Mouse (Mus musculus) brain, embryonic 18.5 days (tissue): ENCODE measurements at regions not wholly inside any gene's neighbourhood (a gene's known extent, or its start where the extent isn't known, plus 50 kb on each side); places are given as distances from the start of the nearest gene placed in this dataset.

Experiments
- DNase-seq: peaks from one replicate; pipeline ENCODE4 v3.0.0-alpha.2; 2012; ENCODE audit warnings: low read depth, low spot score

DNA sequence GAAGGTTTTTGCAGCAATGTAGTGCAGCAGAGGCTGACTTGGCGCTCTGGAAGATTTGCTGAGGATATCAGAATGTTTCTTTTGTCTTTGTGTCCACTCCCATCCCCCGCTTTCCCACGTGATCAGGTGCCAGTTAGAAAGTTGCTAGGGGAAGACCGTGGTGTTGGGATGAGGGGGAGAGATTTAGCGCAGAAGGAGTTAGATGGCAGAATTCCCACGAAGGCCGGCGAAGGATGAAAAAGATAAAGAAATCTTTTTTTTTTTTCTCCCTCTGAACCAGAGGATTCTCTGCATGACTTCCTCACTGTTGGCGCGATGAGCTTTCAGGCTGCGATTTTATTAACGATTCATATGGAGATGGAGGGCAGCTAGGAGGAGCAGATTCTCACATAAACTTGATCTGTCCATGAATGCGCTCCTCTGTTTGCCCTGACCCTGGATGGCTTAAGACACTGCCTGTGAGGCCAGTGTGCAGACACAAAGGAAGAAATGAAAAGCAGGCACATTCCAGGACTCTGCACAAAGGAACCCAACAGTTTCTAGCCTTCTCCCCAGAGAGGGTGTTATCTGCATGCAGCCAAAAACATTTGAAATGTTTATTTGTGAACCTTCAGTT is 201.5 kb downstream of the Gm11146 start:
- no peak for DNase-seq

DNA sequence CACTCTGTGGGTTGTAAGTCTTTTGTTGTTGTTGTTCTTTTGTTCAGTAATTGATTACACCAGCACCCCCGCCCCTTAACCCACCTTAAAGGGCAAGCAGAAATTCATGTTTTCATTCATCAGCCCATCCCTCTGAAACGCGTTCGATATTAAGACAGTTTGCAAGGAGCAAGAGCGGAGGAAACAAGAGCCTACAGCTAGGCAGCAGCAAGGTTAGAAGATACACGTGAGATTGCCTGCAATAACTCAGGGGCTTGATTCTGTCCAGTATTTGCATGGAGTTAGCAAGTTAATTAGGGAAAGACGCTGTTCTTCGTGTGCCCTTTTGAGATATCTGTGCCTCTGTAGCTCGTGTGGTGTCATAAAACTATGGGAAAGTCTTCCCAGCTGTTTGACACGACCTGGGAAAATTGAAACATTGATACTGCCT is 202.0 kb downstream of the Gm11146 start:
- DNase-seq = no peak

DNA sequence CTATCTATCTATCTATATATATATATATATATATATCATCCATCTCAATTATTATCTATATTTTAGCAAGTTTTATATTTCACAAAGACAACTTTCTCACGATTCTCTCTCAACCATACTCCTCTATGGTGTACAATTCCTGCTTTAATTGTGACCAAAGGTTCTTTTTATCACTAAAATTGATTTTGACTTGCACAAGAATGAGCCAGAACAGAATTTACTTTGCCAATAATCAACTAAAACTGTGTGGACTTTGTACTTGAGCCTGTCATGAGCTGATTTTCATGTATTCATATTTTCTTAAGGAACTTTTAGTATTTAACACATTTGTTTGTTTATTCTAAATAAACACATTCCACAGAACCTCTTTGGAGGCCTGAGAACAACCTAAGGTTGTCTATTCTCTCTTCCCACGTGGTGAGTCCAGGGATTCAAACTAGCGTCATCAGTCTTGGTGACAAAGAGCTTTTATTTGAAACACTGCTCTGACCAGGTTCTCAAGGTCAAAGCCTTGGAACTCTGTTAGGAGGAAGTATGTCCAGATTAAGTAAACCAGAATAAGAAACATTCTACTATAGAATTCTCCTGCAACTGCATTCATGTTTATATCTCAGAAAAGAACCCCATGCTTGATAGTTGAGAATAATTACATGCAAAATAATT is 207.7 kb downstream of the Gm11146 start:
- DNase-seq = no peak

DNA sequence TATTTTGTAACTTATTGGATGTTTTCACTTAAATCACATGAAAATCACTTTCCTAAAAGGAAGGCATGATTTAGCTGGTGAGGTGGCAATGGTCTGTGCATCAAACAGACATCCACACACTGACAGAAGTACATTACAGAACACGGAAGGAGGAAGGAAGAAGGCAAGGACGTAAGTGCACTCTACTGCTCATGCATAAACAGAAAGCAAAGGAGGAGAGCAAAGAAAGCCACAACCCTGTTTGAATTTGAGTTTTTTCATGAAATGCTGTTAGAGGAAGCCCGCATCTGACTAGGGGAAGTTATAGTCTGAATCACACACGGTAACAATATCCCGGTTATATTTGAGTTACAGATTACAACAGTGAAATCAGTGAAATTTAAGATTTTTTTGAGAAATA is 208.4 kb downstream of the Gm11146 start:
- no peak for DNase-seq

DNA sequence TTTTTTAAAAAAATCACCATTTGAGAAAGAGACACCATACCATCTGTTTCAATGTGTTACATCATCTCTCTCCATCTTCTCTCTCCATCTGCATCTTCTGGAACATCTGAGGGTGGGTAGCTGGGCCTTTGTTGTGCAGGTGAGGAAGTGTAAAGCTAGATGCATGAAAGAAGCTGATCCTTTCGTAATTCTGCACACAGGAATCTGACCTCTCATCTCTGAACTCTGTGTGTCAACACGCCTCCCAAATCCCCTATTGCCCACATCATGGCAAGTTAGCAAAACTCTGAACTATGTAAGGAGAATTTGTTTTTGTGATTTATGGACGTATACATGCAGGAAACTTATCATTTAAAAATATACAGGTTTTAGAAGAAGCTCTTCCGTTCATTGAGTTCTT is 209.7 kb downstream of the Gm11146 start:
- no peak for DNase-seq

DNA sequence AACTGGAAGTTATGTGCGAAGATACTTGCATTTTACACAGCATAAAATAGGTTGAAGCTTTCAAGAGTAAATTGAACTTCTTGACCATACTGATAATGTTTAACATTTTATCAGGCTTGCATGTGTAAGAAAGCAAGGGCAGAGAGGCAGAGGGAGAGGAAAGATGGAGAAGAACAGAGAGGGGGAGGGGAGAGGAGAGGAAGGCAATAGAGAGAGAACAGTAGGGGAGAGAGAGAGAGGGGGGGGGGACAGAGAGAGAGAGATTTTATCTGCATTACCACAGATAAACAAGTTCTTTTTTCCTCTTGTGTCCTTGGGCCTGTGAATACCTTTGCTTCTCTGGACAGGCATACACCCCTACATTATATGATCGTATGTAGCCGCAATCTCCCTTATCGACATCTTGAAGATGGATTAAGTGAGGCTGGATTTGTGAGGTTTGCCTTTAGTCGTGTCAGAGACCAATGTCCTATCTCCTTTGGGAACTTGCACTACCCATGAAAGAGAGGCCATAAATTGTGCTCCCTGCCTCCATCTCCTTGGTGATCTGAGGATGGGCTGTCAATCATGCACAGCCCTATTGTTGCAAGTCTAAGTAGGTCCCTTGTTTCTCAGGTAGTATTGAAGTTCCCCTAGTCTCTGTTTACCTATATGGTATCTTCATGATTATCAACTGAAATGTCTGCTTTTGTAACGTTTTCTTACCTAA is 217.7 kb downstream of the Gm11146 start:
- no peak for DNase-seq

DNA sequence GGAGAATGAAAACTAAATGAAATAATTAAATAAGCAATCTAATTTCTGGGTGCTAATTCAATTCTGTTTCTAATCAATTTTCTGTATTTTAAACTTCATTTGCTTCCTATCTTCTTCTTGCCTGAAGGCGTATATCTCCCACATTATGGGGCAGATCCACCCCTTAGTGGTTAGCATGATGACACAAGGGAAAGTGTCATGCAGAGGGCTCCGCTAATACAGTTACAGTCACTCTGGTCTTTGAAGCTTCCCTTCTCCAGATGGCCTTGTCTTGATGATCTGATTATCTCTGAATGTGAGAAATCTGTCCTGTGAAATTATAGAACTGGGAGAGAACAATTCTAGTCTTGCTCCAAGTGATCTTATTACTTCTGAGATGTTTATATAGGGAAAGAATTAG is 219.1 kb downstream of the Gm11146 start:
- no peak for DNase-seq

DNA sequence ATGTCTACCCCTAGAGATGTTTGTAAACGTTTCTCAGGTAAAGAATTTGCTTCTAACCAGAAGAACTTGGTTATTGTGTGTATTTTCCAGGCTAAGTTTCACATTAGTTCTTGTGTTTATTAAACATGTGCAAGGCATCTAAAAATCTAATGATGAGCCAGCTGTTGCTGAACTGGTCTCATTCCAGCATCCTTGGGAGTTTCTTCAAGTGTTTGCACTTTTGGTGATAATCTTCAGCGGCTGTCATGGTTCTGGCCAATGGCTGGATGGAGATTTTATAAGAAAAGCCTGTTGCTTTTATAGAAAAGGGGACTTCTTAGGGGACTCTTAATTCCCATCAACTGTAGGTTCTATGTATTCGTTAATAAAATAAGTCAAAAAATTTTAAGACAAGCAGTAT is 229.1 kb downstream of the Gm11146 start:
- DNase-seq = no peak

DNA sequence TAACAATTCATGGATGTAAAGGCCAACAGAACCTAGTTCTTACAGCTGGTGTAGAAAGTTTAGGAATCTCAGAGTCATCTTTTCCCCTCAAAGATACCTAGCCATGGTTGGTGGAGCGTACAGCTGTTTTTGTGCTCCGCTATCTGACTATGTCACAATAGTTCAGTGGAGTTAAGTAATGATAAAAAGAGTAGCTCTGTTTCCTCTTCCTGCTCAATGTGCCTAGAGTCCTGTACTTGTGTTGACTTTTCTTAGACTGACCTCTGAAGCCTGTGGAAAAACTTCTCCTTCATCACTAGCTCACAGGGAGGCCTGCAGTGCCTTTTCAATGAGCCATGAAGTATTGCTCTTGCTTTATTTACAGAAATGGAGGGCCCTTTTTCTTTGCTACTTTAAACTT is 232.1 kb downstream of the Gm11146 start:
- no peak for DNase-seq

DNA sequence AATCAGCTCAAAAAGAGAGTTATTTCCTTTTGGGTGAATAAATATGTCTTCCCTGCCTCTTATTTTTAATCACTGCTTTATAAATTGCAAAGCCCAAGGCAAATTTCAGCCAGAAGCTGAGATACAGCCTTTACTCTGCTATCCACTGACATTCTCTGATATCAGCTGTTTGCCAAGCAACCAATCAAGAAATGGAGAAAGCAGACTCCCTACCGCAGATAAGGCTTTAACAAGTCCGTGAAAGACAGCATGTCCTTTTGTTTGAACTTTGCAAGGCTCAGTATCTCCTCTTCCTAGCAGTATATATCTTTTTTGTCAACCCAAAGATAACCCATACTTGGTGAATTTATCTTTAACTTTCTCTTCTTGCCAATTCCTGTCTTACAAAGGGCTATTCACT is 236.6 kb downstream of the Gm11146 start:
- DNase-seq = no peak

DNA sequence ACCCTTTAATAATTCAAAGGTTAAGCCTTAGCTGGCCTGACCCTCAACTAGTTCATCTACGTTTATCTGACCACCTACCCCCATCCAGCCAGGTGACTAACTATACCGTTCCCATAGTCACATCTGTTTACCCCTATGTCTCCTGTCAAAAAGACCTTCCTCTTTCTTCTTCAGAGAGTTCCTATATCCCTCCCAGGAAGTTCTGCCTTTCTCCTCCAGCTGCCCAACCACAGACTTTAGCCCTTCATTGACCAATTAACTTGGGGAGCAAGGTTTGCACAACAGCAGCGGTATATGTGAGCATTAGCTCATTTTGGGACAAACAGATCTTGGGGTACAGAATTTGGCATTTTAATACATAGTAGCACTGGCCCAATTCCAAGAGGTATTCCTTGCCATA is 237.5 kb downstream of the Gm11146 start:
- DNase-seq = no peak

DNA sequence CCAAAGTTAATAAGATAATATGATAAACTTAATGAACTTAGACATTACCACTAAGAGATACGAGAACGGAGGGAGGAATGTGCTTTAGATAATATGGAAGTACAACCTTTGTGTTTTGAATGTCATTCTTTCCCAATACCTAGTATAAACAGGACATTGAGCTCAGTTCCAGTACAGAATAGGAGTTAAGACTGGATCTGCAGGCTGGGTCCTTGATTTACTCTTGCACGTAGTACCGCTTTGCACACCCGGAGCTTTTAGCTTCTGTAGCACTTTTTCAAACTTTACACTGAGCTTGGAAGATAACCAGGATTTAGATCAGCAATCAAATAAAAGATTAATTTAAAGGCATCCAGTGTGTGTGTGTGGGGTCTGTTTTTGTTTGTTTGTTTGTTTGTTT is 242.7 kb downstream of the Gm11146 start:
- no peak for DNase-seq

DNA sequence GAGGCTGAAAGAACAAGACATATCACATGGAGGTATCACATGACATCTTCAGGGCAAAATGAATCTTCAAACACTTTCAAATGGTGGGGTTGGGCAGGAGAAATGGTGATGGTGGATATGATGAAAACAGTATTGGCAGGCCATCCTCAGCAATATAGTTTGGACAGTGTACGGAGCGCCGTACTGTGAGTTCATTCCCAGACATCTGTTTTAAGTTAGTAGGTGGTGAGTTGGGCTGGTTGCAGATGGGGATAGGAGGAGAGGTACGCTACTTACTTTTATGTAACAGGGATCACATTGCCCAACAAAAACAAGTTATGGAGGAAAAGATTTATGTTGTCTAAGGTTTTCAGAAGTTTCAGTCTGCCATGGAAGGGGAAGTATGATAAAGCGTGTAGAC is 246.6 kb downstream of the Gm11146 start:
- DNase-seq = no peak

DNA sequence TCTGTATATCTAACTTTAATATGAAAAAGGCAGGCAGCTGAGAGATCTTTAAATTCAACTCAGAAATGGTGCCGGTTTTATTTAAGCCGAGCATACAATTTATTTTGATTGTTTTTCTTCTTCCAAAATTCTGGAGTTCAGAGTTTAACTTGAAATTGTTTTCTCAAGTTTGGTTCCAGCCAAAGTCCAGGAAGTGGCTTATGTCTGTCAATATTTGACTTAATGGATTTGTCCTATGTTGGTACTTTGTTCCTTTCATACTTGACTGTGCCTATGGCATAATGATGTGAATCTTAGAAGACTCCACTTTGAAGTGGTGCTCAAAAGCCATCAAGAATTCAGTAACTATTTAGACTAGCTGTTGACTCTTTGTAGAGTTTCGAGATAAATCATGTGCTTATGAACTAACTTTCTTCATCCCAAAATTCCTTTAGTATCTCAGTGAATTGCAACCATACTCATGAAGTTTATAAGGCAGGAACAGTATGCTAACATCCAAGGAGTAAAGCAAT is 247.6 kb downstream of the Gm11146 start:
- no peak for DNase-seq

DNA sequence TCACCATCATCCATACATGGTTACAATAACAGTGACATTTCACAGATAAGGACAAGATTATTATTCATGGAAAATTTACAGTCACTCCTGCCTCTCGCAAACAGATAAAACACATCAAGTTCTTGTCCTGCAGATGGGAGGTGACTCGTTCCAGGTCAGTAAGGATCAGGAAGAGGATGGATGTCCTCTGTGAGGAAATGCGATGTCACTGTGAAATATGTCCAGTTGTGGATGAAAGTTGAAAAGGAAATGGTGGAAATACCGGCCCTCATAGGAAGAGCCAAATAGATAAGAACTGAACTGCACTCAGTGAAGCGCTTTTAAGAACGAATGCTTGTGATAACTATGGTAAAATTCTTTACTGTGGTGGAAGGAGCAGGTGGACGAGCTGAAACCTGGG is 255.8 kb downstream of the Gm11146 start:
- no peak for DNase-seq

DNA sequence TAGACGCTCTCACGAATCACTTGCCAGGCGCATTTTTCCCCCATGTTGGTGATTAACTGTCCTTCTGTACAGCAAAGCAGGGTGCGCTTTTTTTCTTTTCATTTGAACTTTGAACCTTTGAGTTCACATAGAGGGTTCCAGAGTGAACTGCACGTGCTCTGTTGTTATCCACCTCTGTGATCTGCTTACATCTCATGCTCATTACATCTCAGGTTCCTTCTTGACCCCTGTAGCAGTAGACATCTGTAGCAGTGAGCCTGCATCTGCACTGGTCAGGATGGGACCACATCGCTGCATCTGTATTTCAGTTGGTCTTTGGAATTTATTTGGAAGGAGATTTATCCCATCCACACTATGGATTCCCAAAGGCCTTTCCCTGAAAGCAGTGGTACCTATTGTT is 269.6 kb downstream of the Gm11146 start:
- no peak for DNase-seq

DNA sequence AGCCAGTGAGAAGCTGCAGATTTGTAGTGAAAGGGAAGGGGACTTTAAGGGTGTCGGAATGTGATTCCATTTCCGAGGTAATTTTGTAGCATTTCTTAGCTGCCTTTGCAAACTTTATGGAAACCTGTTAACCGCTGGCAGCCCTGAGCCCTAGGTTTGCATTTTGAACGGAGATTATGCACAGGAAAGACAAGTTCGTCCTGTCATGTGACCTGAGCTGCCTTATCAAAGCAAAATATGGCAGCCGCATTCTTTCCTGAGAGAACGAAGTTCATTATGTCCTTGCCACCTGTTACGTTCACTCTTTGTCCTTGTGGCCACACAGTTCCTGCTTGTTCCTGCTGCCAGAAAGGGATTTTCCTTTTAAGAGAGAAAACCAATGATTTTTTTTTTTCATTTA is 270.9 kb downstream of the Gm11146 start:
- no peak for DNase-seq

DNA sequence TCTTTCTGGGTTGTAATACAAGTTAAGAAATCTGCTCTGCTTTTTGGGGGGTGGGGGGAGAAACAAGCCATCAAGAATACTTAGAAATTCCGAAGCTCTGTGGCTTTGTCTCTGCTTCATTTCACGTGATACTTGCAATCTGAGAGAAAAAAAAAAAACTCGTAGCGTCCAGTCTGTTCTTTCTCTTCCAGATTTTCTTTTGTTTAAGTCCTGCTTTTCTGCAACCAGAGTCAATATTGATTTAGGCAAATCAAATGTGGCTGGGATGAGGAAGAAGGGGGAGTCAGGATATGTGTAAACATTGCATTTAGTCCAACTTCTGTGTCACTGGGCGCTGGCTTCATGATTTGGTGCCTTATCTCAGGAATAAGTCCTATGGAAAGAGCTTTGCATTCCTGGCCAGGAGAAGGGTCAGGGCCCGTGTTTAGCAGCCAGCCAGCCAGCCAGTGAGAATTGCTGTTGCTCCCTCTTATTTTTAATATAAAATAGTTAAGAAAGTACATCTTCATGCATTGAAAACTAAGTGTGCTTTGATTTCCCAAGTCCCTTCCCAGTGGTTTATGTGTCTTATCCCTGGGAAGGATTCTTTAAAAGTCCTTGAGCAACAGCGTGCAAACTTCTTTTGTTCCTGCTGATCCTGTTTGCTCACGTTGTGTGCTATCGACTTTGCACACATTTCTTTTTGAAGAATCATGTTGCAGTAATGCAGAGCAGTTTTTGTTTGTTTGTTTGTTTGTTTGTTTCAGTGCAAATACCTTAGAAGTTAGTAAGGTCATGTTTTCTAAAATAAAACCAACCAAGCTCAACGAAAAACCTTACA is 272.0 kb downstream of the Gm11146 start:
- DNase-seq = no peak

DNA sequence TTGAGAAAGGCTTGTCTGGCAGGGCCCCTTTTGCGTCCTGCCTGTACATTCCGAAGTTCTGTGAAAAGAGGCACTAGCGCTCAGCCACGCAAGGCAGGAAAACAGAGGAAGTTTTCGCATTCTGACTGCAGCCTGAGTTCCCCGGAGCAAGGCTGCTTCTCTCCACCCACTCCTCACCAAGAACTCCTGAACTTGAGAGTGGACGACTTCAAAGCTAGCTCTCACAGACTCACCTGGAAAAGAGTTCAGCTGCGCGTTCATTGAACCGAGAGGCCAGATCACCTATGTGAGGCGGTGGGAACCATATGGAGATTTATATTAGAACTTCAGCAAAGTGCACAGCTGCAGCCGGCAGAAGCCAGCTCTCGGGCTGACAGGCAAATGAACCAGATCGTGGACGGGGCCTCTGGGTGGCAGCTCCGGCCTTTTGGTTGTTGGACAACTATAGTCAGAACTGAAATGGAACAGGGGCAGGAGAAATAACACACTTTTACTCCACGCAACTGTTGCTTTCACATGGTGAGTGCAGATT is 272.7 kb downstream of the Gm11146 start:
- no peak for DNase-seq

DNA sequence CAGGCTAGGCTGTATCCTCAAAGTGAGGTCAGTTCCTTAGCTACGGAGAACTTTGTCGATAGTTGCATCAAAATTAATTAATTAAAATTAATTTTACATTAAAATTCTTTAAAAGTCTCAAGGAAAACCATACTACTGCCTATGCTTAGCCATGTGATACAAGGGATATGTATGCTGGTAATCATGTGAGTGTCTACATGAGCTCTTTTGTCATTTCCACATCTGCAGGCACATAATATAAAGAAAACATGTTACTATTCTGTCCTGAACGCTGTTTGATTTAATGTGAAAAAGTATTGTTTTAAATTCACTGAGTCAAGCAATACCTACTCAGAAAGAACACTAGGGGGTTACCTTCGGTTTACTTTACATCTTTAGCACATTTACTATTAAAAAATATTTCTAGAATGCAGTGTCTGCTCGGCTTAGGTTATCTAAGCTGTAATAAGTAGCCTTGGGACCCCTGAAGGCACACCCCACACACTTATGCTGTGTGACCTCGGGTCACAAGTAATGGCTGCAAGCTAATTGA is 273.2 kb downstream of the Gm11146 start:
- no peak for DNase-seq

DNA sequence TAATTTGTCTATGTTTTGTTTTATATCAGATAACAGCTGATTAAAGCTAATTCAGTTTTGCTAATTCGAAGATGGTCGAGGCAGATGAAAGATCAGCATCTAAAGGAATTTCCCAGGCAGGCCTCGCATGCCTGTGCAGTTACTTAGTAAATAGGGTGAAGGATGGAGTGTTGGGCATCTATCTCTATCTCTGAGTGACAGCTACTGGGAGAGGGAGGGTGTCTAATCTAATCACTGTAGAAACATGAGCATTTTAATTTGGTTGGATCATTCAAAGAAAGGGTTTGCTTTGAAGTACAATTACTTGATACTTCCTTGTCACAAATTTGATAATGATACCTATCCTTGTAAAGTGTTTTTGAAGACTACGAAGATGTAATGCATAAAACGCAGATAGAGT is 273.8 kb downstream of the Gm11146 start:
- DNase-seq = no peak

DNA sequence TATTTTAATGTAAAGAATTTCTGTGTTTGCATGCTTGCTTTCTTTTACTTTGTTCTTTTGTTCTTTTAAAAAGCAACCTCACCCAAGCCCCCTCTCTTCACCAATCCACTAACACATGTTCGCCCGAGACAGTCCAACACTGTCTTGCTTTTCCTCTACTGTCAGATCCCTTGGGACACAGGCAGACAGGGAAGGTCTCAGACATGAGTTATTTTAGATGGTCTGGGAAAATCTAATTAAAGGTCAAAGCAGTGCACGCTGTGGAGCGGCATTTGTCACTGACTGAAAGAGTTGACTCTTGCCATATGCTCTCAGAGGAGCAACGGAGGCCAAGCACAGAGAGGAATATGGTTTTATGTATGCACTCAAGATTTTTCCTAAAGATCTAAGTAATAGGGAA is 279.6 kb downstream of the Gm11146 start:
- DNase-seq = no peak
